Mouse (Mus musculus) hindbrain, embryonic 11.5 days (tissue): ENCODE data around the gene Mcat. TPM values are rescaled to one million over a fixed set of nuclear protein-coding genes. Genes with fewer than 3 reads are reported as not detected.

Experiments
- ATAC-seq: fragments of 200-750 bp; cut with Nextera tagmentation; 2 replicates; pipeline ENCODE4 v1.8.0; 2017; ENCODE audit warnings: mild to moderate bottlenecking, moderate TSS enrichment, moderate library complexity; ENCODE audit not compliant: low FRiP score
- DNase-seq: peaks from one replicate; pipeline ENCODE4 v3.0.0-alpha.2; 2015; ENCODE audit warnings: low spot score
- H3K27ac ChIP-seq: fragments of 300-500 bp; sonication (generic); 2 replicates; pipeline ENCODE4 v1.5.1; 2014; ENCODE audit warnings: mild to moderate bottlenecking, low read depth, low read length
- H3K27me3 ChIP-seq: fragments of 300-500 bp; sonication (generic); 2 replicates; pipeline ENCODE4 v1.6.1; 2014; ENCODE audit warnings: mild to moderate bottlenecking, low read length, moderate library complexity, mixed read lengths; ENCODE audit not compliant: control insufficient read depth, insufficient read depth
- H3K36me3 ChIP-seq: fragments of 300-500 bp; sonication (generic); 2 replicates; pipeline ENCODE4 v1.6.1; 2014; ENCODE audit warnings: mild to moderate bottlenecking, low read length, moderate library complexity, mixed read lengths; ENCODE audit not compliant: control insufficient read depth, insufficient read depth
- H3K4me1 ChIP-seq: fragments of 300-500 bp; sonication (generic); replicated peaks from 2 replicates; pipeline ENCODE4 v1.6.1; 2014; ENCODE audit warnings: low read length, mixed read lengths; ENCODE audit not compliant: control insufficient read depth, insufficient read depth
- H3K4me2 ChIP-seq: fragments of 300-500 bp; sonication (generic); replicated peaks from 2 replicates; pipeline ENCODE4 v1.6.1; 2014; ENCODE audit warnings: mild to moderate bottlenecking, low read depth, low read length
- H3K4me3 ChIP-seq: fragments of 300-500 bp; sonication (generic); 2 replicates; pipeline ENCODE4 v1.5.1; 2014; ENCODE audit warnings: low read depth, low read length
- H3K9ac ChIP-seq: fragments of 300-500 bp; sonication (generic); 2 replicates; pipeline ENCODE4 v1.6.1; 2014; ENCODE audit warnings: low read depth, low read length
- H3K9me3 ChIP-seq: fragments of 300-500 bp; sonication (generic); 2 replicates; pipeline ENCODE4 v1.6.1; 2016; ENCODE audit warnings: low read length; ENCODE audit not compliant: control insufficient read depth
- WGBS: fragments of 180-500 bp; shearing (Covaris S2); extraction: QIAGEN DNeasy Blood & Tissue Kit; methylation state at CpG from one replicate; pipeline ENCODE4 v1.1.7; 2014; 5-methylcytosine and 5-hydroxymethylcytosine counted together
- polyA plus RNA-seq: library from polyadenylated mRNA; unstranded; fragments of >200 nt; fragmentation: Nextera tagmentation; extraction: Ambion mirVana; gene quantifications from 2 replicates; pipeline ENCODE4 v1.2.1, GENCODE M21; 2014

Mcat gene
- polyA plus RNA-seq, 1 experiment from 2014 or later = 38.9 TPM

DNA sequence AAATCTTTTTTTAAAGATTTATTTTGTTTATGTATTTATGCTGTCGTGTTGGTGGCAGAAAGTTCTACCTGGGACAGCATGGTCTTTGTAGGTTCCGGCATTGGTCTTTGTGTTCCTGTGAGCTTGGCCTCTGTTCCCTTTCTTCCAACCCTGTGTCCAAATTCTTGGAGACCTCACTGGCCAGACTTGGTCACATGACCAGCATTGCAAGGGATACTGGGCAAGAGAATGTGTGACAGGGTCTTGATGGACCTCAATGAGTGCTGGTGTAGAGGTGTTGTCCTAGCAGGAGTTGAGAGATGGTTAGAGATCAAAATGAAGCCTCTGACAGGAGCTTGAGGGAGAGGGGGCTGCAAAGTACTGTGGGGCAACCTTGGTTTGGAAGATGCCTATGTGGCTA lies 24.7 kb downstream of the Mcat start:
- Histone ChIP-seq H3K36me3 (no peaks in the 10 kb centered on the region), H3K4me1 (no peaks in the 10 kb centered on the region), H3K4me3 (no peak overlapping the region), H3K9me3 (no peaks in the 10 kb centered on the region), H3K27ac (no peak overlapping the region), H3K4me2 (no peak overlapping the region), H3K9ac (no peak overlapping the region), H3K27me3 (no peaks in the 10 kb centered on the region)
- no peak for ATAC-seq
- 92% methylated on average over 2 of the region's 2 CpGs for WGBS
- no peak for DNase-seq

DNA sequence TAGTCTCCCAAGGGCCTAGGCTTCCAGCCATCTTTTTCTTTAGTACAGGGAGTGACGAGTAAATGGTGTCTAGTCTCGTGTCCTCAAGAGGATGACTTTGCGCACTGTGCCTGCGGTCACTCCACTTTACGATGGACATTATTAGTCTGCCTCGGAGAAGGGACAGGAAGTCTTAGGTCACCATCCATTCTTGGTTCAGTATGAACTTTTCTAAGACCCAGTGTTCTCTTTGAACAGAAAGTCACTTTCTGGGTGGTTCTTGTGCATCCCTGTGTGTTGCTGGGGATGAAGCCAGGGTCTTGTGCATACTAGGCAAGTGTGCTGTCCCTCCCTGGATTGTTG lies 27.7 kb downstream of the Mcat start:
- ATAC-seq (no peak), DNase-seq (no peak)
- H3K27me3 ChIP-seq = no peaks in the 10 kb centered on the region
- no peaks in the 10 kb centered on the region for H3K36me3 ChIP-seq
- H3K9ac ChIP-seq = no peak overlapping the region
- H3K4me3 ChIP-seq = no peak overlapping the region
- no peaks in the 10 kb centered on the region for H3K9me3 ChIP-seq
- no peaks in the 10 kb centered on the region for H3K4me1 ChIP-seq
- H3K4me2 ChIP-seq = no peak overlapping the region
- H3K27ac ChIP-seq = no peak overlapping the region
- WGBS = 92% methylated on average over 6 of the region's 6 CpGs

- H3K9ac ChIP-seq = no peak overlapping the region
- H3K4me3 ChIP-seq = no peak overlapping the region
- no peaks in the 10 kb centered on the region for H3K4me1 ChIP-seq
- DNase-seq = no peak
- 83% methylated on average over 17 of the region's 17 CpGs for WGBS
- no peaks in the 10 kb centered on the region for H3K9me3 ChIP-seq
- no peaks in the 10 kb centered on the region for H3K27me3 ChIP-seq
- H3K4me2 ChIP-seq = no peak overlapping the region
- no peak overlapping the region for H3K27ac ChIP-seq
- H3K36me3 ChIP-seq = no peaks in the 10 kb centered on the region
- no peak for ATAC-seq
These were observed 28.4 kb downstream of the Mcat start for GRCm38 (mm10) chr15:83534960-83535889.

DNA sequence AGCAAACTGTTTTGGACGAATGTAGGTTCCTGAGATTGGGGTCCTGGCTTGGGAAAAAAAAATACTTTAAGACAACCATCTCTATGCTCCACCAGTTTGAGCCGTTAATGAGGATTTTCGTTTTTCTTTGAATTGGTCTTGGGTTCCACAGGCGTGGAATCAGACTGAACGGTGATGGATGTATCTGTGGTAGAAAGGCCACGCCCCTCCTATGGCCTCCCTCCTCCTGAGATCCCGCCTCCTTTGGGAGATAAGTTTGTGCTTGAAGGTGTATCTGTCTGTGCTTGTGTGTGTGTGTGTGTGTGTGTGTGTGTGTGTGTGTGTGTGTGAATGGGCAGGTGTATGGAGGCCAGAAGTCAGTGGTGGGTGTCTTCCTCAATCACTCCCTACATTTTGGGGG lies 31.0 kb downstream of the Mcat start:
- ATAC-seq = no peak
- WGBS = 85% methylated on average over 7 of the region's 7 CpGs
- H3K27me3 ChIP-seq = peaks cover 6% of the 10 kb centered on the region

DNA sequence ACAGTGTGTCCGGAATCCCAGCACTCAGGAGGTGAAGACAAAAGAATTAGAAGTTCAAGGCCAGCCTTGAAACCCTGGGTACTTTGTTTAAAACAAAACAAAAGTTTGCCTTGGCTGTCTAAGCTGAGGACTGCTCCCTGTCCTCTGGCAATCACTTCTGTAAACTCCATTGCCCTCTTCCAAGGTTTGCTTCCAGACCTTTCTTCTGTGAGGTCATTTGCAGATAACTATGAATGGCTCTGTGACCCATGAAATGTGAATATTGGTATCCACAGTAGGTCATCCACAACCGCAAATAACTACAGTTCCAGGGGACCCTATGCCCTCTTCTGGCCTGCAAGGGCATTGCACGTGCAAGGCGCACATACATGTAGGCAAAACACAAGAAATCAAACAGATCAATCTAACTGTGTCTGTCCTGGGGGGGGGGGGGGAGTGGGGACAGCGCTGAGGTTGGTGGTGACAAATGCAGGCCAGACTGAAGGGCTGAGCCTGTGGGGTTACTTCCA lies 31.6 kb downstream of the Mcat start:
- DNase-seq (no peak), ATAC-seq (no peak)
- Histone ChIP-seq H3K27me3 (peaks cover 12% of the 10 kb centered on the region), H3K9ac (no peak overlapping the region), H3K4me2 (no peak overlapping the region), H3K36me3 (no peaks in the 10 kb centered on the region), H3K4me1 (no peaks in the 10 kb centered on the region), H3K4me3 (no peak overlapping the region), H3K9me3 (no peaks in the 10 kb centered on the region), H3K27ac (no peak overlapping the region)
- 80% methylated on average over 5 of the region's 5 CpGs for WGBS

More for the DNA sequence above, 31.0 kb downstream of the Mcat start:
- no peak overlapping the region for H3K27ac ChIP-seq
- no peaks in the 10 kb centered on the region for H3K36me3 ChIP-seq
- no peak overlapping the region for H3K4me3 ChIP-seq
- no peak overlapping the region for H3K9ac ChIP-seq
- H3K4me1 ChIP-seq = no peaks in the 10 kb centered on the region
- H3K9me3 ChIP-seq = no peaks in the 10 kb centered on the region
- DNase-seq = no peak
- no peak overlapping the region for H3K4me2 ChIP-seq

- Histone ChIP-seq H3K9ac (no peak overlapping the region), H3K9me3 (no peaks in the 10 kb centered on the region), H3K4me3 (no peak overlapping the region), H3K27me3 (peaks cover 22% of the 10 kb centered on the region), H3K4me2 (no peak overlapping the region), H3K4me1 (no peaks in the 10 kb centered on the region), H3K27ac (no peak overlapping the region), H3K36me3 (no peaks in the 10 kb centered on the region)
- DNase-seq (no peak), ATAC-seq (no peak)
- 77% methylated on average over 6 of the region's 6 CpGs for WGBS
These were observed 32.9 kb downstream of the Mcat start for GRCm38 (mm10) chr15:83530688-83531087.

GRCm38 (mm10) chr15:83530233-83530632 lies 33.4 kb downstream of the Mcat start:
- no peak overlapping the region for H3K4me2 ChIP-seq
- H3K4me1 ChIP-seq = no peaks in the 10 kb centered on the region
- H3K27ac ChIP-seq = no peak overlapping the region
- no peaks in the 10 kb centered on the region for H3K36me3 ChIP-seq
- no peaks in the 10 kb centered on the region for H3K9me3 ChIP-seq
- H3K27me3 ChIP-seq = peaks cover 26% of the 10 kb centered on the region
- WGBS = 82% methylated on average over 9 of the region's 9 CpGs
- ATAC-seq (no peak), DNase-seq (no peak)
- H3K4me3 ChIP-seq = no peak overlapping the region
- H3K9ac ChIP-seq = no peak overlapping the region

DNA sequence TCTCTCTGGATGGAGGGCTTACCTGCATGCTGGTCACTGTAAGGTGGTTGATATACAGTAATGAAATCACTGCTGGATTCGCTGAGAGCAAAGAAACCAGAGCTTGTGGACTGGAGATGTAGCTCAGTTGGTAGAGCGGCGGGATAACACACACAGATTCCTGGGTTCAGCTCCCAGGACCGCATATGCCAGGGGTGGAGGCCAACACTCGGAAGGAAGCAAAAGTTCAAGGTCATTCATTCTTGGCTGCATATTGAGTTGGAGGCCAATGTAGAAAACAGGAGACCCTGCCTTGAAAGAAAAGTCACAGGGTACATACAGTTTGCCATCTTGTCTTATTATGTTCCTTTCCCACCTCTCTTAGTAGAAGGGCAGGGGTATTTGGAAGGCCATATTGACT lies 33.8 kb downstream of the Mcat start:
- ATAC-seq (no peak), DNase-seq (no peak)
- Histone ChIP-seq H3K9me3 (no peaks in the 10 kb centered on the region), H3K9ac (no peak overlapping the region), H3K27ac (no peak overlapping the region), H3K4me2 (no peak overlapping the region), H3K4me3 (no peak overlapping the region), H3K36me3 (no peaks in the 10 kb centered on the region), H3K27me3 (peaks cover 27% of the 10 kb centered on the region), H3K4me1 (no peaks in the 10 kb centered on the region)
- 84% methylated on average over 5 of the region's 5 CpGs for WGBS

GRCm38 (mm10) chr15:83528892-83529291 lies 34.7 kb downstream of the Mcat start:
- H3K9ac ChIP-seq = no peak overlapping the region
- 65% methylated on average over 4 of the region's 4 CpGs for WGBS
- H3K36me3 ChIP-seq = no peaks in the 10 kb centered on the region
- no peak overlapping the region for H3K27ac ChIP-seq
- no peaks in the 10 kb centered on the region for H3K9me3 ChIP-seq
- no peak overlapping the region for H3K4me2 ChIP-seq
- peaks cover 27% of the 10 kb centered on the region for H3K27me3 ChIP-seq
- DNase-seq (no peak), ATAC-seq (no peak)
- H3K4me1 ChIP-seq = 0 out of 2 replicates have a peak, but pooled peaks cover under 1% of the 10 kb centered on the region
- no peak overlapping the region for H3K4me3 ChIP-seq
